Mouse (Mus musculus) G1E (cell line): ENCODE results near the gene 1810010H24Rik.

Source experiments
- CTCF ChIP-seq: IDR thresholded peaks from 2 replicates; pipeline ENCODE4 v1.5.1; 2012; ENCODE audit warnings: low read depth, low read length, inconsistent platforms, mixed read lengths
- GATA1 ChIP-seq: IDR thresholded peaks from 2 replicates; pipeline ENCODE4 v1.6.1; 2012; ENCODE audit warnings: borderline replicate concordance, low read length, inconsistent platforms, mixed read lengths

- no peak for TF ChIP-seq GATA1
- TF ChIP-seq CTCF: no peak
These were observed at the start of gene 1810010H24Rik for GRCm38 (mm10) chr11:107025411-107026321.
